Mouse (Mus musculus): Measurements from ENCODE around the gene Hspa4. TPM values are rescaled to one million over a fixed set of nuclear protein-coding genes. Genes with fewer than 3 reads are reported as not detected.

Gene Hspa4
- polyA plus RNA-seq, 1 experiment, result 99.3 TPM

GRCm38 (mm10) chr11:53254428-53254827 is 45.8 kb downstream of the Hspa4 start:
- H3K36me3 ChIP-seq (ENCODE audit: control insufficient read depth, insufficient read depth), result no peaks in the 10 kb centered on the region
- H3K4me2 ChIP-seq (ENCODE audit: low read depth), result no peak overlapping the region
- H3K79me2 ChIP-seq (ENCODE audit: control insufficient read depth, insufficient read depth), result no peaks in the 10 kb centered on the region
- H3K27me3 ChIP-seq (ENCODE audit: control insufficient read depth, insufficient read depth, insufficient read length), result no peaks in the 10 kb centered on the region
- H3ac ChIP-seq (ENCODE audit: control insufficient read depth, insufficient read length), result no peak overlapping the region
- no peak overlapping the region for H3K4me3 ChIP-seq
- no peak for TF ChIP-seq TCF12 (IDR thresholded peaks at IDR 0.05; ENCODE audit: insufficient read depth, poor library complexity, severe bottlenecking)
- no peak for TF ChIP-seq CEBPB (IDR thresholded peaks at IDR 0.05; ENCODE audit: insufficient read depth, poor library complexity, severe bottlenecking)
- no peak for TF ChIP-seq USF1 (IDR thresholded peaks at IDR 0.05; ENCODE audit: low read depth)
- no peak for TF ChIP-seq POLR2AphosphoS2 (IDR thresholded peaks at IDR 0.05; ENCODE audit: insufficient read length, low read depth)
- no peak for TF ChIP-seq MYOG (IDR thresholded peaks at IDR 0.05; ENCODE audit: control insufficient read depth in 1 of 3, insufficient read depth in 1 of 3, insufficient read length in 2 of 3, low read depth in 2 of 3)
- no peak for TF ChIP-seq MAX (IDR thresholded peaks at IDR 0.05; ENCODE audit: low read depth)
- TF ChIP-seq TCF3 (IDR thresholded peaks at IDR 0.05; ENCODE audit: insufficient read length, low read depth), result no peak
- no peak for TF ChIP-seq E2F4 (IDR thresholded peaks at IDR 0.05; ENCODE audit: insufficient read depth)

- Histone ChIP-seq H3ac (ENCODE audit: control insufficient read depth, insufficient read length) (no peak overlapping the region), H3K4me2 (ENCODE audit: low read depth) (no peak overlapping the region), H3K36me3 (ENCODE audit: control insufficient read depth, insufficient read depth) (no peaks in the 10 kb centered on the region), H3K79me2 (ENCODE audit: control insufficient read depth, insufficient read depth) (no peaks in the 10 kb centered on the region), H3K4me3 (no peak overlapping the region), H3K27me3 (ENCODE audit: control insufficient read depth, insufficient read depth, insufficient read length) (no peaks in the 10 kb centered on the region)
- TF ChIP-seq POLR2AphosphoS2 (IDR thresholded peaks at IDR 0.05; ENCODE audit: insufficient read length, low read depth), result no peak
- no peak for TF ChIP-seq CEBPB (IDR thresholded peaks at IDR 0.05; ENCODE audit: insufficient read depth, poor library complexity, severe bottlenecking)
- TF ChIP-seq REST (IDR thresholded peaks at IDR 0.05; ENCODE audit: insufficient read depth, insufficient read length), result no peak
- TF ChIP-seq SRF (IDR thresholded peaks at IDR 0.05; ENCODE audit: control insufficient read depth, insufficient read length, low read depth), result no peak
- TF ChIP-seq MYOG (IDR thresholded peaks at IDR 0.05; ENCODE audit: control insufficient read depth in 1 of 3, insufficient read depth in 1 of 3, insufficient read length in 2 of 3, low read depth in 2 of 3), result no peak
- no peak for TF ChIP-seq E2F4 (IDR thresholded peaks at IDR 0.05; ENCODE audit: insufficient read depth)
- no peak for TF ChIP-seq MYOD1 (IDR thresholded peaks at IDR 0.05; ENCODE audit: control insufficient read depth in 1 of 3, insufficient read length in 2 of 3, low read depth in 2 of 3)
- no peak for TF ChIP-seq TCF12 (IDR thresholded peaks at IDR 0.05; ENCODE audit: insufficient read depth, poor library complexity, severe bottlenecking)
- no peak for TF ChIP-seq POLR2A (IDR thresholded peaks at IDR 0.05; ENCODE audit: insufficient read length, low read depth)
- TF ChIP-seq TCF3 (IDR thresholded peaks at IDR 0.05; ENCODE audit: insufficient read length, low read depth), result no peak
- no peak for TF ChIP-seq MAX (IDR thresholded peaks at IDR 0.05; ENCODE audit: low read depth)
- no peak for TF ChIP-seq USF1 (IDR thresholded peaks at IDR 0.05; ENCODE audit: low read depth)
These were observed 47.8 kb downstream of the Hspa4 start for GRCm38 (mm10) chr11:53252186-53253119.

GRCm38 (mm10) chr11:53250796-53251195 is 49.5 kb downstream of the Hspa4 start:
- H3K36me3 ChIP-seq (ENCODE audit: control insufficient read depth, insufficient read depth), result no peaks in the 10 kb centered on the region
- H3K79me2 ChIP-seq (ENCODE audit: control insufficient read depth, insufficient read depth), result no peaks in the 10 kb centered on the region
- H3ac ChIP-seq (ENCODE audit: control insufficient read depth, insufficient read length), result no peak overlapping the region
- no peak overlapping the region for H3K4me2 ChIP-seq (ENCODE audit: low read depth)
- H3K27me3 ChIP-seq (ENCODE audit: control insufficient read depth, insufficient read depth, insufficient read length), result no peaks in the 10 kb centered on the region
- TF ChIP-seq TCF12 (IDR thresholded peaks at IDR 0.05; ENCODE audit: insufficient read depth, poor library complexity, severe bottlenecking) (no peak), TCF3 (IDR thresholded peaks at IDR 0.05; ENCODE audit: insufficient read length, low read depth) (no peak), MYOG (IDR thresholded peaks at IDR 0.05; ENCODE audit: control insufficient read depth in 1 of 3, insufficient read depth in 1 of 3, insufficient read length in 2 of 3, low read depth in 2 of 3) (no peak), MAX (IDR thresholded peaks at IDR 0.05; ENCODE audit: low read depth) (no peak), USF1 (IDR thresholded peaks at IDR 0.05; ENCODE audit: low read depth) (no peak), POLR2AphosphoS2 (IDR thresholded peaks at IDR 0.05; ENCODE audit: insufficient read length, low read depth) (no peak), SRF (IDR thresholded peaks at IDR 0.05; ENCODE audit: control insufficient read depth, insufficient read length, low read depth) (no peak), REST (IDR thresholded peaks at IDR 0.05; ENCODE audit: insufficient read depth, insufficient read length) (no peak), CEBPB (IDR thresholded peaks at IDR 0.05; ENCODE audit: insufficient read depth, poor library complexity, severe bottlenecking) (no peak), POLR2A (IDR thresholded peaks at IDR 0.05; ENCODE audit: insufficient read length, low read depth) (no peak), MYOD1 (IDR thresholded peaks at IDR 0.05; ENCODE audit: control insufficient read depth in 1 of 3, insufficient read length in 2 of 3, low read depth in 2 of 3) (no peak), E2F4 (IDR thresholded peaks at IDR 0.05; ENCODE audit: insufficient read depth) (no peak)
- no peak overlapping the region for H3K4me3 ChIP-seq

- Histone ChIP-seq H3K79me2 (ENCODE audit: control insufficient read depth, insufficient read depth) (no peaks in the 10 kb centered on the region), H3K4me3 (no peak overlapping the region), H3K27me3 (ENCODE audit: control insufficient read depth, insufficient read depth, insufficient read length) (no peaks in the 10 kb centered on the region), H3K4me2 (ENCODE audit: low read depth) (no peak overlapping the region), H3ac (ENCODE audit: control insufficient read depth, insufficient read length) (no peak overlapping the region), H3K36me3 (ENCODE audit: control insufficient read depth, insufficient read depth) (no peaks in the 10 kb centered on the region)
- no peak for TF ChIP-seq POLR2A (IDR thresholded peaks at IDR 0.05; ENCODE audit: insufficient read length, low read depth)
- no peak for TF ChIP-seq POLR2AphosphoS2 (IDR thresholded peaks at IDR 0.05; ENCODE audit: insufficient read length, low read depth)
- no peak for TF ChIP-seq MYOD1 (IDR thresholded peaks at IDR 0.05; ENCODE audit: control insufficient read depth in 1 of 3, insufficient read length in 2 of 3, low read depth in 2 of 3)
- no peak for TF ChIP-seq CEBPB (IDR thresholded peaks at IDR 0.05; ENCODE audit: insufficient read depth, poor library complexity, severe bottlenecking)
- no peak for TF ChIP-seq E2F4 (IDR thresholded peaks at IDR 0.05; ENCODE audit: insufficient read depth)
- no peak for TF ChIP-seq USF1 (IDR thresholded peaks at IDR 0.05; ENCODE audit: low read depth)
- no peak for TF ChIP-seq REST (IDR thresholded peaks at IDR 0.05; ENCODE audit: insufficient read depth, insufficient read length)
- no peak for TF ChIP-seq MYOG (IDR thresholded peaks at IDR 0.05; ENCODE audit: control insufficient read depth in 1 of 3, insufficient read depth in 1 of 3, insufficient read length in 2 of 3, low read depth in 2 of 3)
- TF ChIP-seq TCF12 (IDR thresholded peaks at IDR 0.05; ENCODE audit: insufficient read depth, poor library complexity, severe bottlenecking), result no peak
- no peak for TF ChIP-seq MAX (IDR thresholded peaks at IDR 0.05; ENCODE audit: low read depth)
- no peak for TF ChIP-seq TCF3 (IDR thresholded peaks at IDR 0.05; ENCODE audit: insufficient read length, low read depth)
- no peak for TF ChIP-seq SRF (IDR thresholded peaks at IDR 0.05; ENCODE audit: control insufficient read depth, insufficient read length, low read depth)
These were observed 50.6 kb downstream of the Hspa4 start for GRCm38 (mm10) chr11:53249686-53250085.

Data from myocyte (in vitro differentiated cells).